Mouse (Mus musculus) myocyte (in vitro differentiated cells): Measurements from ENCODE around the gene Cox4i1.
A peak's percentile ranks its signal among the peaks of the same experiment; 100 is the strongest.

ENCODE experiments used
- E2F4 ChIP-seq: IDR thresholded peaks from one replicate; pipeline ENCODE4 v1.6.1; 2011; ENCODE audit warnings: mild to moderate bottlenecking, control low read depth, moderate library complexity; ENCODE audit not compliant: insufficient read depth
- MAX ChIP-seq: IDR thresholded peaks from one replicate; pipeline ENCODE4 v1.6.1; 2011; ENCODE audit warnings: low read depth, mild to moderate bottlenecking, control low read depth
- MYOD1 ChIP-seq, 3 experiments: IDR thresholded peaks; one replicate each; pipeline ENCODE4 v1.6.1; 2011; ENCODE audit warnings: control low read depth in 2 of 3, low read depth in 2 of 3, mild to moderate bottlenecking in 2 of 3, moderate library complexity in 1 of 3; ENCODE audit not compliant: insufficient read length in 2 of 3, control insufficient read depth in 1 of 3
- MYOG ChIP-seq, 3 experiments: IDR thresholded peaks; one replicate each; pipeline ENCODE4 v1.6.1; 2011; ENCODE audit warnings: control low read depth in 2 of 3, low read depth in 2 of 3, mild to moderate bottlenecking in 2 of 3; ENCODE audit not compliant: insufficient read length in 2 of 3, control insufficient read depth in 1 of 3, insufficient read depth in 1 of 3
- POLR2A ChIP-seq: IDR thresholded peaks from one replicate; pipeline ENCODE4 v1.6.1; 2011; ENCODE audit warnings: low read depth, mild to moderate bottlenecking, control low read depth, moderate library complexity; ENCODE audit not compliant: insufficient read length
- POLR2AphosphoS2 ChIP-seq: IDR thresholded peaks from one replicate; pipeline ENCODE4 v1.6.1; 2011; ENCODE audit warnings: low read depth, control low read depth; ENCODE audit not compliant: insufficient read length
- REST ChIP-seq: IDR thresholded peaks from one replicate; pipeline ENCODE4 v1.6.1; 2011; ENCODE audit warnings: mild to moderate bottlenecking, control low read depth, moderate library complexity; ENCODE audit not compliant: insufficient read depth, insufficient read length
- TCF12 ChIP-seq: IDR thresholded peaks from one replicate; pipeline ENCODE4 v1.6.1; 2011; ENCODE audit warnings: mild to moderate bottlenecking, control low read depth; ENCODE audit not compliant: poor library complexity, insufficient read depth, severe bottlenecking
- TCF3 ChIP-seq: IDR thresholded peaks from one replicate; pipeline ENCODE4 v1.6.1; 2011; ENCODE audit warnings: low read depth, control low read depth; ENCODE audit not compliant: insufficient read length
- USF1 ChIP-seq: IDR thresholded peaks from one replicate; pipeline ENCODE4 v1.6.1; 2011; ENCODE audit warnings: low read depth, mild to moderate bottlenecking, control low read depth, moderate library complexity

- TF ChIP-seq POLR2A (no peak), USF1 (no peak), E2F4 (no peak), POLR2AphosphoS2 (no peak), MAX (no peak), TCF12 (no peak), TCF3 (no peak), MYOD1 (IDR thresholded peaks at IDR 0.05; ENCODE audit: control insufficient read depth in 1 of 3, insufficient read length in 2 of 3, low read depth in 2 of 3) (peak in 1 of 3 experiments; percentile 4), MYOG (IDR thresholded peaks at IDR 0.05; ENCODE audit: control insufficient read depth in 1 of 3, insufficient read depth in 1 of 3, insufficient read length in 2 of 3, low read depth in 2 of 3) (no peak), REST (no peak)
Measured at GRCm38 (mm10) chr8:120668374-120668905, 418 bp downstream of the Cox4i1 start, which contains the start of gene Emc8.
